Mouse (Mus musculus) CH12.LX (cell line): ENCODE results near the gene Chga. TPM values are rescaled to one million over a fixed set of nuclear protein-coding genes. Genes with fewer than 3 reads are reported as not detected.

Source experiments
- DNase-seq: peaks from one replicate; pipeline ENCODE4 v3.0.0-alpha.2; 2013; ENCODE audit errors: extremely low read depth
- H3K27ac ChIP-seq: 2 replicates; pipeline ENCODE4 v1.5.1; 2012; ENCODE audit warnings: low read depth, mild to moderate bottlenecking, control low read depth, moderate library complexity; ENCODE audit not compliant: insufficient read depth
- H3K27me3 ChIP-seq: replicated peaks from 2 replicates; pipeline ENCODE3; 2012; ENCODE audit warnings: inconsistent platforms
- H3K36me3 ChIP-seq, 2 experiments: replicated peaks in 1 of 2; 2 replicates each; pipeline versions ENCODE3 to v1.6.1; 2012; ENCODE audit warnings: inconsistent platforms in 1 of 2, low read length in 1 of 2, mild to moderate bottlenecking in 1 of 2, mixed read lengths in 1 of 2, moderate library complexity in 1 of 2; ENCODE audit not compliant: control insufficient read depth in 1 of 2, insufficient read depth in 1 of 2
- H3K4me1 ChIP-seq, 2 experiments: 2 replicates each; pipeline ENCODE4 v1.6.1; 2012; ENCODE audit warnings: inconsistent platforms in 1 of 2, moderate library complexity in 1 of 2; ENCODE audit not compliant: insufficient read depth in 2 of 2, control insufficient read depth in 1 of 2
- H3K4me2 ChIP-seq: 2 replicates; pipeline ENCODE4 v1.6.1; 2012; ENCODE audit warnings: low read depth, mild to moderate bottlenecking, control low read depth; ENCODE audit not compliant: poor library complexity, insufficient read depth, severe bottlenecking
- H3K4me3 ChIP-seq, 3 experiments: fragments of 150-350 bp in 1 of 3; sonication (generic) in 1 of 3; replicated peaks in 1 of 3; 2 replicates each; pipeline versions ENCODE3 to v1.5.1; 2011 to 2012; ENCODE audit warnings: low read depth in 2 of 3, low read length in 2 of 3, mild to moderate bottlenecking in 2 of 3, moderate library complexity in 2 of 3, control low read depth in 1 of 3, improper control_type of control experiment in 1 of 3, inconsistent platforms in 1 of 3, mixed read lengths in 1 of 3; ENCODE audit not compliant: poor library complexity in 1 of 3
- H3K79me2 ChIP-seq: replicated peaks from 2 replicates; pipeline ENCODE4 v1.6.1; 2012; ENCODE audit warnings: mild to moderate bottlenecking, moderate library complexity; ENCODE audit not compliant: control insufficient read depth, poor library complexity, insufficient read depth, severe bottlenecking; ENCODE audit errors: extremely low read depth
- H3K9ac ChIP-seq: 2 replicates; pipeline ENCODE4 v1.6.1; 2012; ENCODE audit warnings: low read depth, mild to moderate bottlenecking, control low read depth, moderate library complexity; ENCODE audit not compliant: insufficient read depth
- H3K9me3 ChIP-seq: replicated peaks from 2 replicates; pipeline ENCODE3; 2012; ENCODE audit warnings: low read length, inconsistent platforms, mixed read lengths
- EP300 ChIP-seq: IDR thresholded peaks from 2 replicates; pipeline ENCODE4 v1.6.1; 2011; ENCODE audit warnings: low read length, improper control_type of control experiment
- GABPA ChIP-seq: IDR thresholded peaks from 2 replicates; pipeline ENCODE4 v1.6.1; 2012; ENCODE audit warnings: low read depth, low read length, improper control_type of control experiment, inconsistent platforms; ENCODE audit not compliant: insufficient replicate concordance
- IRF4 ChIP-seq: IDR thresholded peaks from 2 replicates; pipeline ENCODE4 v1.6.1; 2014; ENCODE audit warnings: low read depth, mild to moderate bottlenecking, inconsistent platforms, low read length, improper control_type of control experiment
- MAFK ChIP-seq: IDR thresholded peaks from 2 replicates; pipeline ENCODE4 v1.6.1; 2011; ENCODE audit warnings: low read length, improper control_type of control experiment; ENCODE audit not compliant: insufficient replicate concordance
- MAX ChIP-seq: IDR thresholded peaks from 2 replicates; pipeline ENCODE4 v1.6.1; 2011; ENCODE audit warnings: low read length, improper control_type of control experiment
- MAZ ChIP-seq: IDR thresholded peaks from 2 replicates; pipeline ENCODE4 v1.6.1; 2012; ENCODE audit warnings: low read depth, mild to moderate bottlenecking, inconsistent platforms, low read length, improper control_type of control experiment, moderate library complexity
- MEF2A ChIP-seq: IDR thresholded peaks from 2 replicates; pipeline ENCODE4 v1.6.1; 2014; ENCODE audit warnings: low read depth, mild to moderate bottlenecking, inconsistent platforms, low read length, improper control_type of control experiment, borderline replicate concordance
- NELFE ChIP-seq: IDR thresholded peaks from 2 replicates; pipeline ENCODE4 v1.6.1; 2011; ENCODE audit warnings: low read depth, low read length, improper control_type of control experiment
- NRF1 ChIP-seq: IDR thresholded peaks from 2 replicates; pipeline ENCODE4 v1.6.1; 2014; ENCODE audit warnings: low read depth, mild to moderate bottlenecking, inconsistent platforms, low read length, improper control_type of control experiment, moderate library complexity
- PAX5 ChIP-seq: IDR thresholded peaks from 2 replicates; pipeline ENCODE4 v1.6.1; 2012; ENCODE audit warnings: low read length, inconsistent platforms, mixed read lengths
- POLR2AphosphoS2 ChIP-seq: IDR thresholded peaks from 2 replicates; pipeline ENCODE4 v1.6.1; 2011; ENCODE audit warnings: low read depth, low read length, improper control_type of control experiment
- RAD21 ChIP-seq: IDR thresholded peaks from 2 replicates; pipeline ENCODE4 v1.6.1; 2011; ENCODE audit warnings: low read depth, mild to moderate bottlenecking, low read length, improper control_type of control experiment, moderate library complexity
- SMC3 ChIP-seq: IDR thresholded peaks from 2 replicates; pipeline ENCODE4 v1.6.1; 2011; ENCODE audit warnings: low read depth, low read length, improper control_type of control experiment
- TBP ChIP-seq: conservative IDR thresholded peaks from 2 replicates; pipeline ENCODE4 v1.6.1; 2011; ENCODE audit warnings: low read depth, low read length, improper control_type of control experiment
- USF1 ChIP-seq: IDR thresholded peaks from 2 replicates; pipeline ENCODE4 v1.6.1; 2014; ENCODE audit warnings: low read depth, mild to moderate bottlenecking, inconsistent platforms, low read length, improper control_type of control experiment
- USF2 ChIP-seq: conservative IDR thresholded peaks from 2 replicates; pipeline ENCODE4 v1.6.1; 2011; ENCODE audit warnings: low read depth, low read length, improper control_type of control experiment
- ZMIZ1 ChIP-seq: IDR thresholded peaks from 2 replicates; pipeline ENCODE4 v1.6.1; 2012; ENCODE audit warnings: low read depth, mild to moderate bottlenecking, inconsistent platforms, low read length, improper control_type of control experiment
- ZNF384 ChIP-seq: IDR thresholded peaks from 2 replicates; pipeline ENCODE4 v1.6.1; 2012; ENCODE audit warnings: low read depth, low read length, improper control_type of control experiment, inconsistent platforms
- dilution Hi-C: fragments of 300-500 bp; cut with MboI; formaldehyde crosslinking; loops from 2 replicates; pipeline ENCODE4 v1.14.3; 2020; ENCODE audit warnings: low sequenced_read_pairs; ENCODE audit not compliant: extremely low pct_unique_long_range_greater_than_20kb, extremely low pct_ligation_motif_present
- in situ Hi-C: fragments of 300-500 bp; cut with MboI; formaldehyde crosslinking; loops from 3 replicates; pipeline ENCODE4 v1.14.3; 2019; ENCODE audit warnings: low sequenced_read_pairs, low pct_ligation_motif_present, low pct_unique_long_range_greater_than_20kb, mixed read lengths
- polyA plus RNA-seq: library from polyadenylated mRNA; unstranded; fragments of >175 nt; gene quantifications from 2 replicates; pipeline ENCODE4 v1.2.1, GENCODE M21; 2012; ENCODE audit warnings: low read depth; ENCODE audit not compliant: insufficient read length
- total RNA-seq, 2 experiments: library from RNA; depleted of rRNA; stranded (reverse); fragments of 300-350 nt in 1 of 2; fragments of >200 nt in 1 of 2; gene quantifications; 2 replicates each; pipeline ENCODE4 v1.2.3; 2012 to 2014

Chga gene
- total and polyA plus RNA-seq, 3 experiments = not detected

DNA sequence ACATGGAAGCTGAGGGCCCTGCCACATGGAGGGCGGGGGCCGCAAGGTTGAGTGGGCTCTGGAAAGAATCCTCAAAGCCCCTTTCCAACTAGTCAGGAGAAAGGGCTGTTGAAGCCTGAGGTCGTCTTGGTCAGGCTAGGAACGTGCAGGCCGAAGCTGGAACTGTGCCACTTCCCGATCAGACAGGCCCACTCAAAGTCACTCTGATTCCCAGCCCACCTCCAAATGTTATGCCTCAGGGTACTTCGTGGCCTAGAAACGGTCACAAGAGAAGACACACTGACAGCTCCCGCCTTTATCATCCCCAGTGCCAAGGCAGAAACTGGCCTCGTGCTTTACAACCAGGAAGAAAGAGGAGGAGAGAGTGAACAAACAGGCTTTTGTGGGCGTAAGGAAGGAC, 27.7 kb downstream of the Chga start:
- in situ Hi-C loops = no loop called here
- TF ChIP-seq POLR2AphosphoS2 (no peak), ZMIZ1 (no peak), USF1 (no peak), SMC3 (no peak), RAD21 (no peak)
- TF ChIP-seq, all 38 proteins: peak for 0
- Histone ChIP-seq H3K79me2 (no peaks in the 10 kb centered on the region), H3K27me3 (no peaks in the 10 kb centered on the region), H3K27ac (no peak overlapping the region), H3K4me2 (no peak overlapping the region), H3K4me1 (peaks cover 7 to 57% of the 10 kb centered on the region in 2 experiments), H3K9ac (no peak overlapping the region), H3K9me3 (no peaks in the 10 kb centered on the region), H3K4me3 (no peak overlapping the region), H3K36me3 (peaks cover 51 to 97% of the 10 kb centered on the region in 2 experiments)
- dilution Hi-C loops = no loop called here
- DNase-seq = no peak

DNA sequence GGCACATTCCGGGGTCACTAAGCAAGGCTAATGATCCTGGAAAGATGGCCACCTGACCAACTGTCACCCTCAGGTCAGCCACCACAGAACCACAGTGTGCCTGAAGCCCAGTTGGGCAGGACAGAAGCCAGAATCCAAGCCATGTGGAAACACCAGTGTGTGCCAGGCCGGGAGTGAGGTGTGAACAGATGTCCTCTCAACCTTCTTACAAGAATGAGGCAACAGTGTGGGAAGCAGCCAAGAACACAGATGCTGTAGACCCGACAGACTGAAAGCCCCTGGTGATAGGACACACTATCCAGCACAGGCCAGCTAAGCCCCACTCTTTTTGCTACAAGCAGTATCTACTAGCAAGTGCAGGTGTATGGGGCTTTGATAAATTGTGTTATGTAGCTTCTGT, 30.6 kb downstream of the Chga start:
- no peak overlapping the region for H3K27ac ChIP-seq
- no peak for DNase-seq
- no peaks in the 10 kb centered on the region for H3K79me2 ChIP-seq
- peaks cover 11 to 70% of the 10 kb centered on the region in 2 experiments for H3K4me1 ChIP-seq
- no peak overlapping the region for H3K9ac ChIP-seq
- in situ Hi-C loops (no loop called here), dilution Hi-C loops (no loop called here)
- TF ChIP-seq NRF1 = no peak
- TF ChIP-seq USF1 = no peak
- no peak for TF ChIP-seq ZNF384
- no peak for TF ChIP-seq MAFK
- TF ChIP-seq EP300 = no peak
- TF ChIP-seq ZMIZ1 = no peak
- TF ChIP-seq GABPA = no peak
- no peak for TF ChIP-seq PAX5
- TF ChIP-seq TBP = no peak
- no peak for TF ChIP-seq MEF2A
- no peak for TF ChIP-seq MAX
- no peak for TF ChIP-seq MAZ
- no peak for TF ChIP-seq RAD21
- no peak for TF ChIP-seq USF2
- TF ChIP-seq IRF4 = no peak
- no peak for TF ChIP-seq NELFE
- H3K4me3 ChIP-seq = no peak overlapping the region
- H3K27me3 ChIP-seq = no peaks in the 10 kb centered on the region
- H3K9me3 ChIP-seq = no peaks in the 10 kb centered on the region
- no peak overlapping the region for H3K4me2 ChIP-seq
- H3K36me3 ChIP-seq = peaks cover 42 to 90% of the 10 kb centered on the region in 2 experiments
